Mouse (Mus musculus) heart, adult 8-10 months (tissue): ENCODE measurements around the gene Tenm2. TPM values are rescaled to one million over a fixed set of nuclear protein-coding genes. Genes with fewer than 3 reads are reported as not detected.
A peak's percentile ranks its signal among the peaks of the same experiment; 100 is the strongest.

Source experiments
- DNase-seq: peaks from one replicate; pipeline ENCODE4 v3.0.0; 2022; ENCODE audit warnings: low spot score
- total RNA-seq, 4 experiments: library from RNA; stranded (reverse); gene quantifications; 2 replicates each; pipeline ENCODE4 v1.2.4; 2022

Gene Tenm2
- total RNA-seq, 4 experiments from 2014 or later: 0.12 to 0.35 (median 0.27) TPM

DNA sequence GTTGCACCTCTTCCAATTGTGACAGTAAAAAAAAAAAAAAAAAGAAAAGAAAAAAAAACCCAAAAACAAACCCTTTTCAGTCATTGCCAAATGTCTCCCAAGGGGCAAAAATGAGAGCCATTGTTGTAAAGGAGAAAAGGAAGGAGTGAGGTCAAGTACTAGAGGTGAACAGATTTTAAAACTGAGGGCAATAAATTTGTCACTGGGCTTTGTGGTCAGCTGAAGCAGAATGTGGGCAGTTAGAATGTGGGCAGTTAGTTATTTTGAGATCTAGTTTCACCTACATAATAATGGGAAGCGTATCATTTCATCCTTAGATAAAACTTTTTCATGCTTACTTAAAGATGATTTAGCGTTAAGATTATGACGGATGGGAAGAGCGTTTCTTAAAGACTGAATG, 1016.2 kb downstream of the Tenm2 start:
- DNase-seq: no peak

DNA sequence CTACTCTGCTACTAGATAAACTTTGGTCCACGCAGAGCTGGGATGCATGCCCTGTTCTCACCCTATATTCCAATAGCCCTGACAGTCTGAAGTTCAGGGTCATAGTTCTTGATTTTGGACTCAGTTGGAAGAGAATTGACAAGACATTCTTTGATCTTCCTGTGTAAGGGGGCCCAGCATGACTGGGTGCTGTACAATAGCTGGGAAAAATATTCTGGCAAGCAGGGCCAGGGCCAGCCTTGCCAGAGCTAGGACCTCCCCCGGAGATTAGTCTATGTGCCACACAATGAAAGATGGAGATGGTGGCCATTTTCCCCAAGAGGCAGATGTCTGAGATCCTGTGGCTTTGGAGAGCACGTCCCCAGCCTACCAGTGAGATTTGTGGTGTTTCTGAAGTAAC, 1021.2 kb downstream of the Tenm2 start:
- DNase-seq: no peak

DNA sequence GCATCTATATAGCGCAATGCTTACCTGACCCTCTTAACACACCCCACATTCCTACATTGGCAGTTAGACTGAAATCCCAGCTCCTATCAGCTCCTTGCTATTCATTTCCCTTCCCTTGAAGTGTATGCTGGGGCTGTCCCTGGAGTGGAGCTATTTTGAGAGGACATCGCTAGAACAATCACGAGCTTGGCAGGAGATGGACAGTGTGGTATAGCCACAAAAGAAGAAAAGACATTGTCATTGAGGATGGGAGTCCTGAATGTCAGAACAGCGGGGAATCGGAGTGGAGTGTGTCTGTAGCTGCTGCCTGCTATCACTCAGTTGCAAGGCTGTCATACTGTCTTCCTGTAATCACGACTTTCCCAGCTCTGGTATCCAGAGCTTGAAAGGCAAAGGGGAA, 1031.4 kb downstream of the Tenm2 start:
- peak; percentile 4 for DNase-seq

DNA sequence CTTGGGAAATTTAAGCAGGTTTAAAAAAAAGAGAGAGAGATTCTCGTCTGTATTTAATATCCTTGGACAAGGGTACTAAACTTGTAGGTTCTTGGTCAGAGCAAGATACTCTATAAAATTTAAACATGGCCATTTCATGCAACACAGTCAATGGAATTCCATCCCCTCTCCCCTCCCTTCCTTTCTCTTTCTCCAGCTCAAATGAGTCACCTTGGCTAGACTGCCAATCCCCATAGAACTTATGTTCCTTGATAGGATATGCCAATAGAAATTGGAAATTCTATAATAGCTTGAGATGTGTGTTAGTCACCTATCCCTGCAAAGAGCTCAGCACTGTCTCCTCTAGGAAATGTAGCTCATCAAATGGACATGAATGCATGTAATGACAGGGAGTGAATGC, 1031.9 kb downstream of the Tenm2 start:
- DNase-seq: no peak

DNA sequence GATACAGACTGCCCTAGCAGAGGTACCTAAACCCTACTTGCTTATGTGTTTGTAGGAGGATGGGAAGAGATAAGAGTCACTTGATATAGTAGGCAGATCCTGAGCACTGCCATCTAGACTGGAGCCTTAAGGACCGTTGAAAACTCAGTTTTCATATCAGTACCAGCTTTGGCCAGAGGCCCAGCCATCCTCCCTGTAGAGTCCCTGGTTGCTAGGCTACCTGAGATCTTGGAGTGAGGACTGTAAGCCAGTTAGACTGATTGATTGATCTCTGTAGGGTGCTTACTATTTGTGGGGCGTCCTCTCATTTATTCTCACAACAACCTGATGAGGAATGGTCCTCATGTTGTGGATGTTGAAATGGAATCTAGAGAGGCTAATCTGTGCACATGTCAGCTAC, 1041.4 kb downstream of the Tenm2 start:
- no peak for DNase-seq

DNA sequence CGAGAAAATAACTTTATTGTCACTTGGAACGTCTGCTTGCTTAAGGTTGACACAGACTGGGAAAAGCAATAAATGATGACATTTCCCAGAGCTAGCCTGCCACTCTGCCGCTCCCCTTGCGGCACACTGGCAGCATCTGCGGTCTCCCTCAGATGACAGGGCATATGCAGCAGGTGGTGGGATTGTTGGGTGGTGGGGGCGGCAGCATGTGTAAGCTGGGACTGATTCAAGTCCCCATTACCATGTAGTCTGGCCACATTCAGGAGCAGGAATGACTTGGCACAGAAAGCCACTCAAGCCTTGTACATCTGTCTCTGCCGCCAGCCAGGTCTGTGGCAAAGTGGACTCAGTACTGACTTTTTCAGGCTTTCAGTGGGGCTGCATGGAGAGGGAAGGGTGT, 1059.7 kb downstream of the Tenm2 start:
- no peak for DNase-seq

DNA sequence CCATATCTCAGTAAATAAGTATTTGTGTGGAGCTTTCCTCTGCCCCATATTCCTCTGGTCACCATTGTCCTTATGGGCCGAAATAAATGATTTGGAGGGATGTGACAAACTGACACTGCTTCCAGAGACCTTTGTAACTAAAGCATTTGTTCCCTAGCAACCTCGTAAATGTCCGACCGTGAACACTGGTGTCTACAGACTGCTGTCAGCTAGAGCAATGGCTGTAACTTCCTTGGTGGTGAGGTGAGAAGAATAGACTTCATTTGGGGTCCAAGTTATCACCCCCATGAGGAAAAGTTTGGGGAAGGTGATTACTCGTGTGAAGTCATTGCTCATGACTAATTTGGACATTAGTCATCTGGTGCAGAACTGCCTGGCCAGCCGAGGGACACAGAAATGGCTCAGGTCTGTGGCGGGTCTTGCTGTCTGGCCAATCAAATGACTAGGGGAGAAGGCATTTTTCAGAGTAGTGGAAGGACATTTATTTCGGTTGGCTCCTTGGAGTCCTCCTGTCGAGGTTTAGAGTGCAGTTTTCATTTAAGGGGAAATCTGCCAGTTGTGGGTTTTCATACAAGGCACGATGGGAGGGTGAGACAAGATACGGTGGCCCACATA, 1062.6 kb downstream of the Tenm2 start:
- DNase-seq: no peak

DNA sequence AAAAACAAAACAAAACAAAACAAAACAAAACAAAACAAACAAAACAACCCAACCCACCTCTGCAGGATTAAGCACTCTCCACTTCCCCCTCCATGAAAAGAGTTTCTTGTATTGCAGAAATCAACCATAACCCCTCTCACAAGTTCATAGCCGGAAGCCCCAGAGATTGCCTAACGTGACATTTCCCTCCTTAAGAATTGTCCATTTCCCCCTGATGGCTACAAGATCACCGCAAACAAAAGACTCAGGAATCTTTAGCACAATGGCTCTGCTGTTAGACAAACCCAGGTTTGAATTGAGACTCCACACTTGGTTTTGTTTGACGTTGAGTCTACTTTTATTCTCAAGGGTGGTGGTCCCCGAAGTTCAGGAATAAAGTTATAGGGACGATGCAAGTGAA, 1063.2 kb downstream of the Tenm2 start:
- no peak for DNase-seq

DNA sequence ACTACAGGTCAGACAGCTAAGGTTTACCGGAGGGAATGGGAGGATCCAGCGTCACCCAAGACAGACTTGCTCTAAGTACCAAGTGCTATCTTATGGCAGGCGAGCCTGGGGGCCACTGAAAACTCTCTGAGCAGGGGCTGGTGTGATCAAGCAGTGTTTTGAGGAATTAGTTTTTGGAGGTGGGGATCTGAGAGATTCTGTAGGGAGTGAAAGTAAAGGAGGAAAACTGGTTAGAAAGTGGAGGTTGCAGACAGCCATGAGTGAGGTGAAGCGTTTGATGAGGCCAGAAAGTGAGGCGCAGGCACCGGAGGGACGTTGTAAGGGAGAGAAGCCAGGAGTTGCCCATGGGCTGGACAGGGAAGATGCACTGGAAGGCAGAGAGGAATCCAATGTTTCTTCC, 1063.8 kb downstream of the Tenm2 start:
- DNase-seq: no peak

DNA sequence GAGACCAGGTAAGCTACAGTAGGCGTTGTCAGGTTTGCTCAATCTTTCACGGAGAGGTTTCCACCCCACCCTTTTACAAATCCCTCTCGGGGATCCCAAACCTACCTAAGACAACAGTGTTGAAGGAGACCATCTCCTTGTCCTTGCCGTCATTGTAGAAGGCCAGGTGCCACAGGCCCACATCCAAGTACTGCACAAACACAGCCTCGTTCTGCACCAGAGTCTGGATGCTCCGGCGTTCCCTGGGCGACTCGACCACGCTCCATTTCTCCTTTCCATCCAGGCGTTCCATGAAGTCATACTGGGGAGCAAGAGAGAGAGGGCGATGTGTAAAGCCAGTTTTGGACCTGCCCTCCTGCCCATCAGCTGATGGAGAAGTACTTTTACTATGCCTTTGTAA, 1064.5 kb downstream of the Tenm2 start:
- DNase-seq: no peak

DNA sequence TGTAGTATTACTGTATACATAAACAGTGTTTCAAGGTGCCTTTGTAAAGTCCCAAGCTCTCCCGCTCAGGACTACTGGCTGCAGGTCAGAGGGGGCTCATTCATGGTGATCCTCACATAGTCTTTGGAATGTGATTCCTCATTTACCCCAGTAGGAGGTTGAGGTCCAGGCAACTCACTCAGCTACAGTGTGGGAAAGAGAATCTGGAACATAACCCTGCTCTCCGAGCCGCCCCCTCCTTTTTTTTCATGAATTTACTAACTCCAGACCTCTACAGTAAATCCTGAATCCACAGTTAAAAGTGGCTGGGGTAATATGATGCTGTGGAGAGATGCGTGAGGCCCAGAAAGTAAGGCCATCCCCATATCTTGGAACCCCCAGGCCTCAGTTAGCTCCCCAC, 1066.0 kb downstream of the Tenm2 start:
- DNase-seq: no peak

DNA sequence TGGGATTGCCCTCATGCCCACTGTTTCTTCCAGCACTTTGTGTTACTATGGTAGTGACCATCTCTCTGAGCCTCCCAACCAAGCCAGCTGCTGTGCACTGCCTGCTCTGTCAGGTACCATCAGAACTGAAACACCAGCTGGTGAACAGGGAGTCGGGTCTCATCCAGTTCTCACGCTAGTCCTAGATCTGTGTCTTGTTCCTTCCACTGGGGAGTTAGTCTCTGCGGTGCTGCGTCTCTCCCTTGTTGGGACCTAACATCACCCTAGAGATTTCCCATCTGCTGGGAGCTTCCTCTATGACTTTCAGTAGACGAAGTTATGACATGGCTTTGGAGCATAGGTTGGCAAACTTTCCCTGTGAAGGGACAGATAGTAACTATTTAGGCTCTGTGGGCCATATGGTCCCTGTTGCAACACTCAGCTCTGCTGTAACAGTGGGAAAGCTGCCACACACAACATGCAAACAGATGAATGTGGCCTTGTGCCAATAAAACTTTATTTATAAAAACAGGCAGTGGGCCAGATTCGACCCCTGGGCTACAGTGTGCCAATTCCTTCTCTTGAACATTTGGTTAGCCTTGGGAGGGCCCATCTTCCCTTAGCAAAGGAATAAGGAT, 1066.7 kb downstream of the Tenm2 start:
- DNase-seq: peak; percentile 0

DNA sequence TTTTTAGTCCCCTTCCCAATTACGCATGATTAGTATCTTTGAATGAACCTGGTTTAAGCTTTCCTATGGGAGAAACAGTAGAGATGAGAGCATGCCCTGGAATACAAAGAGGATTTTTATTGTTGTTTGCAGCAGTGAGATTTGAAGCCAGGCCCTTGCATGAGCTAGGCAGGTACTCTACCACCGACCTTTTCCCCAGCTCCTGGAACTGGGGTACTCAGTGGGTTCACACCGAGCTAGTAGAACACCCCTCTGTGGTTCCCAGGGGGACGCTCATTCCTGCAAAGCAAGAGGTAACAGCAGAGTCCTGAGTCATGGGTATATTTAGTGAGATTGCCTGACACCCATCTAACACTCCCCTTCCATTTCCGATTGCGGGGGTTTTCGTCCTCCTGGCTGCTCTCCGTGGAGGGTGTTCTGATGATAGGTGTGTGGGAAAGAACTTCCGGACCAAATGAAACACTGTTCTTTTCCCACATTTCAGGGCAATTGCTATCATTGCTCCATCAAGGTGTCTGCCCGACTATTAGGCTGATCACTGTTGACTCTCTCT, 1067.9 kb downstream of the Tenm2 start:
- no peak for DNase-seq

DNA sequence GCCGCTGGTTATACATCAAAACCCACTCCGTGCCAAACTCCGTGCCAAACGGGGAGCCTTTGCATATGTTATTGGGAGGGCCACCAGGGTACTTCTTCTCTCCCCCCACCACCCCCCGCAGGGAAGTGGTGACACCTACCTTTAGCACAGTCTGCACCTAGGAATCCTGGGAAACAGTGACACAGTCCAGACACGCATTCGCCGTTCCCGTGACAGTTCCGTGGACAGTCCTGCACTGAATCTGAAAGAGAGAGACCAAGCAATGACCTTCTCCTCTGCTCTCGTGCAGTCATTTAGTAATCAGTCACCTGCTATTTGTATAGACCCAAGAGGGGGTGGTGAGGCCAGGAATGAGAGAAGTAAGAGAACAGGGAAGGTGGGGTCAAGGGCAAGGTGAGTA, 1072.2 kb downstream of the Tenm2 start:
- no peak for DNase-seq

DNA sequence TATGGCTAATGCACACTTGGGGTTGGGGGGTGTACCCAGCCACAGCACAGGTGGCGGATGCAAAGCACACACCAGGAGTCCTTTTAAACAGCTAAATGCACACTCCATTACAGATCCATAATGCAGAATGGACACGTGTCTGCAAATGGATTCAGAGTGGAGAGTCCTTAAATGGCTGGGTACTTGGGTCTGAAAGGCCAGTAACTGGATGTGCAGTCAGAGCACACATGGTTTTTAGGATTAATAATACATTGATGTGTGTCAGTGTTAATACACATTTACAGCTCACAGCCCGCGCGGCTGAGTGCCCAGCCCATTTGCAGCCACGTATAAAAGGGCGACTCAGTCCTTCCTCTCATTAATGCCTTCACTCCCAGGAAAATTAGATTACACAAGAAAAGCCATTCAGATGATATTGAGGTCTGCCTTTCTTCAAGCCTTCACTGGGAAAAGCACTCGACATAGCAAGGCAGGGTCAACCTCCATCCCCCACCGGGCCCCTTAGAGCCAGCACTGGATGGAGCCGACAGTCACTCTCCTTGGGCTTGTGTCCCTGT, 1073.9 kb downstream of the Tenm2 start:
- DNase-seq: no peak

DNA sequence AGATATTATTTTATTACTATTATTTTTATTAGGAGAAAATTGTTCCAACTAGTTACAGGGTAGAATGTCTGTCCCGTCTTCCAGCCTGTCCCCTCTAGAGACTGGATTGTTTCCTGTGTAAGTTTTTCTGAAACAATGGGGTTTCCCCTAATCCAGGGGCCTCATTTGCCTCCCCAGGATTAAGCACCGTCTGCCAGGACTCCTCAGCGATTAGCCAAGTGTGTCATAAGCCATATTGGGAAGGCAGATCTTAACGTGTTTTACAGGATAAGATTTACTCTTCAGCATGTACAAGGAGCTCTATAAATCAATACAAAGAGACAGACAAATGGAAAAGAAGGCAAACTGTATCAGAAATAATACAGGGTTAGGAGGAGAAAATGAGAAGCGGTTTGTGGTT, 1082.3 kb downstream of the Tenm2 start:
- no peak for DNase-seq

DNA sequence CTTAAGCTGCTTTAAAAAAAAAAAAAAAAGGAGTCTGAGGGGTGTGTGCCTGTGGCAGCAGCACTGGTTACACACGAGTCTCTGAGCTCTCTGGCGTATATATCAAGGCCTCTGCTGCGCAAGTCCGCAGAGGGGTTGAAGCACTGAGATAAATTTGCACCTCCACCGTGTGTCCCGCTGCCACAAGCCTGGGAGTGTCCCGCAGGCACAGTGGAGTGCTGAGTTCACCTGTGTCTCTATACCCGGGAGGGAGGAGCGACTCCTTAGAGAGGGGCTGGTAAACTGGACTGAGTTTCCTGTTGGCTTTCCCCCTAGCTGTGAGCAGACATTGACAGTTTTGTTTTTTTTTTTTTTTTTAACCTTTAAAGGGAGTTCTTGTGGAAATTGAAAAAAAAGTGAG, 1082.8 kb downstream of the Tenm2 start:
- DNase-seq: no peak

DNA sequence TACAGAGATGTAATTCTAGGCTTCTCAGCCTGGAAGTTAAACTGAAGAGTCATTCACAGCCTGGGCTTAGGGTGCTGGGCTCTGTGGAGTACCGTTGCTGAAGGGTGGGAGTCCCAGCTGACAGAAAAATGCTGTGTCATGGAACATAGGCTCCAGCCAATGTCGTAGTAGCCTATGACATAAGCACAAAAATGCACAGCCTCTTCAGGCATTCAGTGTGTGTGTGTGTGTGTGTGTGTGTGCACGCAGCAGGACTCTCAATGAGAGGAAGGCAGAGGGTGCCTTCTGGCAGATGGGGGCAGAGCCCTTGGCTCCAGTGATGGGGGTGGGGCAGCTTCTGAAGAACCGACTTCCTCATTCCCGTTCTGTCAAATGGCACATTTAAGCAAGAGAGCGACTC, 1083.5 kb downstream of the Tenm2 start:
- no peak for DNase-seq

DNA sequence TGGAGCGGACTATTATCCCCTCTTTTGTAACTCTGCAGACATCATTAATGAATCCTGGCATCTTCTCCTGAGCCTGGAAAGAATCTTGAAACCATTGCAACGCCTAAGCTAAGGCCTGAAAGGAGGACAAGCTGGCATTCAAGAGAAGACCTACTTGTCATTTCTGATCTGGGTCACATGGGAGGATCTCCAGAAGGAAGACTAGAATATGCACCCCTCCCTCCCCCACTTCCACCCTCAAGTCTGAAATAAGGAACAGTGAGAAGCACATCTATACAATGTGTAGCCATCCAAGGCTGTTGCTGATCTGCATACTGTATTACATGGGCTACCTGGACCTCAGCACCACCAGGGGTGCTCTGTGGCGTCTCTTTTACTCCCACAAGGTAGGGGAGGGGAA, 1086.7 kb downstream of the Tenm2 start:
- no peak for DNase-seq

DNA sequence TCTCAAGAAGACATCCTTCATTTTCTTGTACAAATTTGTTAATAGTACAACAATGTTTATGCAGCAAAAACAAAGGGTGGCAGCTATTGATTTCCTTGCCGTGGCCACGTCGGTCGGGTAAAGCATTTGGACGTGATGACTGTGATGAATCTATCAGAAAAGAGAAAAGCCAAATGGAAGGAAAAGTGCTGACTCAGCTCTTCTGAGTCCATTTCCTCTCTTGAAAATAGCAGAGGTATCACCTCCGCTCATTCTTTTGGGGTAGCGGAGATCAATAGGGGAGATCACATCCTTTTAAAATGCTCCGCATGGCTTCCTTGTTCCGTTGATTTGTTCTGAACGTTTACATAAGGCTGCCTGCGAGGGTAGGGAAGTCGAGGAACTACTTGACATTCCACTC, 1090.7 kb downstream of the Tenm2 start:
- DNase-seq: no peak

DNA sequence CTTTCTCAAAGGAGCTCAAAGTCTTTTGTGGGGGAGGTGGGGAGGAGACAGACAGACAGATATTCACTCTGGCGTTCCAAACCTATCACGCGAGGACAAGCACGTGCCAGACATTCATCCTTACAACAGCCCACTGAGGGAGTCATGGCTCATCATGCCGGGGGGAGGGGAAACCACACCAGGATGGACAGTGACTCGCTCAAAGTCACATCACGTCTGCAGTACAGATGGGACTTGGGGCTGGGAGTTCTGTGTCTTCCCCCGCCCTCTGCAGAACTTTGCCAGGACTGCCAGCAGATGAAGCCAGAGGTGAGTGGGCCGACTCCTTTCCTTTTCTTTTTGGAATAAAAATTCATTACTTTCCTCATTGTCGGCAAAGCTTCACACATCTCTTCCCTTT, 1095.4 kb downstream of the Tenm2 start:
- no peak for DNase-seq

DNA sequence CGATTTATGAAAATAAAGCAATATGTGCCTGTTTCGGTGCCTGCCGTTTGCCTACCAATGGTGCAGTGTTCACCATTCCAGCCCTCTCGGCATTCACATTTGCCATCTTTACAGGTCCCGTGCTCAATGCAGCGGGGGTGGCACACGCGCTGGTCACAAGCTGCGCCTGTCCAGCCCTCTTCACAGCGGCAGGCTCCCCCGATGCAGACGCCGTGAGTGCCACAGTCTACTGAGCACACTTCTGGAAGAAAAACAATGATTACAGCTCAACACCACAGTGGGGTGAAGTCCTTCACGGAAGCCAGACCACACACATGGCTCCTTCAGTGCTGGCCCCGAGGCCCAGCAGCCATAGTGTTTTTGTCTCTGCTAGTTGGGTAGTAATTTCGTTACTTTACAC, 1096.2 kb downstream of the Tenm2 start:
- DNase-seq: no peak

DNA sequence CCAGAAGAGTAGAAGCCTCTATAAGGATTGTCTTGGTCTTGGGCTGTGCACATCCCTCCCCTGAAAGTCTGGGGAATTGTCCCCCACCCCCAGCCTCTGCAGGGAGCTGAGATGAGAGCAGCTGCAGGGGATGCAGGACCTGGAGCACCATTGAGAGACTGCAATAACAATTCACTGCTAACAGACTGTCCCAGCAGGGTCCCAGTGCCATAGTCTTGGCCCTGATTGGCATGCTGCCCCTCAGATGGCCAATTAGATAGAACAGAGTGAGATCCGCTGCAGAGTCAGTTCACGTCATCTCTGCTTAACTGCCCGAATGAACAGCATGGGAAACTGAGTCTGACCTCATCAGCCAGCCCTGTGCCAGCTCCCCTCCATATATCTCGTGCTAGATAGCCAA, 1097.9 kb downstream of the Tenm2 start:
- no peak for DNase-seq
